Mouse (Mus musculus) megakaryocyte, embryonic 14.5 days (primary cell): ENCODE data around the gene Eepd1.

Experiments
- FLI1 ChIP-seq: IDR thresholded peaks from 2 replicates; pipeline ENCODE4 v1.6.1; 2012; ENCODE audit warnings: low read length, inconsistent platforms, mixed read lengths
- GATA1 ChIP-seq: IDR thresholded peaks from 3 replicates; pipeline ENCODE4 v1.6.1; 2012; ENCODE audit warnings: mixed read lengths, low read length, inconsistent platforms, borderline replicate concordance

DNA sequence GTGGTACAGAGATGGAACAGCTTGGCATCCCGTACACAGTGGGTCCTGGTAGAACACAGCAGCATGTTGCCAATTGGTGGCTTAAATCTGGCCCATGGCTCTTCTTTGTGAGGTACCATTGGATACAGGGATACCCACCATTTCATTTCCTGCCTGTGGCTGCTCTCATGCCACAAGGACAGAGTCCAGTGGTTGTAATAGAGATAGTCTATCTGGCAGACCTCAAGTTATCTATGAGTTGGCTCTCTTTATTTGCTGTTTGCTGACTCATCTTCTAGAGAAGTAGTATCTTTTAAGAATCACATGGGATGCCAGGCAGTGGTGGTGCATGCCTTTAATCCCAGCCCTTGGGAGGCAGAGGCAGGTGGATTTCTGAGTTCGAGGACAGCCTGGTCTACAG is 76.0 kb downstream of the Eepd1 start:
- TF ChIP-seq GATA1 (no peak), FLI1 (no peak)
